Mouse (Mus musculus): ENCODE results near the gene Psph. TPM values are rescaled to one million over a fixed set of nuclear protein-coding genes. Genes with fewer than 3 reads are reported as not detected.
"Not testable (repeated sequence)": the region's sequence is repeated elsewhere in the genome, so short reads cannot be mapped to it uniquely, and the experiment has no call there.

Psph gene
- polyA plus RNA-seq (2015; fragmentation: Nextera tagmentation; extraction: Ambion mirVana) = 27.7 and 33.4 TPM in 2 replicates

DNA sequence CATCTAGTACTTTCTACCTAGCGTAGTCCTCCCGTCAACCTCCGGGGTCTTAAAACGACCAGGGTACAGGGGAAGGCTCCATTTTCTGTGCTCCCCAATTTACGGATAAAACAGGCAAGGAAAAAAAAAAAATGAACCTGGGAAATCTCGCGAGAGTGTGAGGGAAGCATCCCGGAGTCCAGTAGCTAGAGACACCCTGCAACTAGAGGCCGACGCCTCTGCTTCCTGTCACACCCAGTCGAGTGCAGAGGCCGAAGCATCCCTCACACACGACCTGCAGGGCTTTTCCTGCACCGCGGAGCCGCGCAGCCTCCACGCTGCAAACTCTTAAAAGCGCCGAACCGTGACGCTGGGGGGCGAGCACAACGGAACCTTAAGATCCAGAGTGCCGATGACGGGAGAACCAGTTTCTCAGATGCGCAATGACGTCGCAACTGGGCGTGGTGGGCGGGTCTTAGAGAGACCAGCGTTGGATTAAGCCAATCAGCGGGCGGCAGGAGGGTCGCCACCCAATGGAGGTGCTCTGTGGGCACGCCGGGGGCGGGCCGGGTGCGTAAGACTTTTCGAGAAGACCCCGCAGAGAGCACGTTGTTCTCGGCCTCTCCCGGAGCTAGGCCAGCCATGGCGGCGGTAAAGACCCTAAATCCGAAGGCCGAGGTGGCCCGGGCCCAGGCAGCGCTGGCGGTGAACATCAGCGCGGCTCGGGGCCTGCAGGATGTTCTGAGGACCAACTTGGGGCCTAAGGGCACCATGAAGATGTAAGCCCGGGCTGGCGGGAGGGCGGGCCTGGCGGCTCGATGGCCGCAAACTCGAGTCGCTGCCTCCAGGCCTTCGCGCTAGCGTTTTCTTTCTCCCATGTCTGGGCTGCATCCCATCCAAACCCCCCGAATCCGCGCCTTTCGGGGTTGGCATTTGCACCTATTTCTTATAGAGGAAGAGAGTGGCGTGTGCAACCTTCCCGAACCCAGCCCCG lies at the start of gene Psph:
Gene Psph, minus strand, starts transcription at position 632 of the 973 bp plus-strand sequence.
- peak; percentile 99 for ATAC-seq (replicated peaks; ENCODE audit: extremely low read depth, insufficient read depth, low FRiP score)
- Histone ChIP-seq H3K27me3 (ENCODE audit: control insufficient read depth, insufficient read depth, low read length) (no peaks in the 10 kb centered on the region), H3K4me2 (ENCODE audit: low read depth, low read length) (peak within 1 kb of the TSS; percentile 94), H3K9ac (ENCODE audit: low read length) (peak within 1 kb of the TSS; percentile 99), H3K36me3 (ENCODE audit: control insufficient read depth, insufficient read depth) (peaks cover 29% of the 10 kb centered on the region), H3K4me3 (ENCODE audit: low read length) (peak within 1 kb of the TSS; percentile 98), H3K4me1 (ENCODE audit: control insufficient read depth, insufficient read depth, low read length) (peaks cover 9% of the 10 kb centered on the region), H3K9me3 (replicated peaks; ENCODE audit: control insufficient read depth, low read length) (no peaks in the 10 kb centered on the region), H3K27ac (ENCODE audit: low read length) (peak within 1 kb of the TSS; percentile 90)
- under 1% methylated on average over 73 of the region's 73 CpGs for WGBS

DNA sequence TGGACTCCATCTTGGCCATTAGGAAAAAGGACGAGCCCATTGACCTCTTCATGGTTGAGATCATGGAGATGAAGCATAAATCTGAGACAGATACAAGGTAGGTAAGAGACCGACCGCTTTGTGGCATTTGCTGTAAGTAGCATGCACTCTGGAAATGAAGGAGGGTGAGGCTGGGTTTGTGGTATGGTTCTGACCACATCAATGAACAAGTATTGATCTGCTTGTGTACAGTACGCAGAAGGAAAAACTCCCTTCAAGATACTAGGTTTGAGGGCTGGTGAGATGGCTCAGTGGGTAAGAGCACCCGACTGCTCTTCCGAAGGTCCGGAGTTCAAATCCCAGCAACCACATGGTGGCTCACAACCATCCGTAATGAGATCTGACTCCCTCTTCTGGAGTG lies 3.3 kb upstream of the Psph start:
- WGBS = 94% methylated on average over 7 of the region's 8 CpGs
- H3K9me3 ChIP-seq (replicated peaks; ENCODE audit: control insufficient read depth, low read length); H3K27ac ChIP-seq (ENCODE audit: low read length); ATAC-seq (replicated peaks; ENCODE audit: extremely low read depth, insufficient read depth, low FRiP score); H3K9ac ChIP-seq (ENCODE audit: low read length); H3K4me3 ChIP-seq (ENCODE audit: low read length); H3K4me2 ChIP-seq (ENCODE audit: low read depth, low read length); H3K27me3 ChIP-seq (ENCODE audit: control insufficient read depth, insufficient read depth, low read length); H3K4me1 ChIP-seq (ENCODE audit: control insufficient read depth, insufficient read depth, low read length): not testable (repeated sequence)
- H3K36me3 ChIP-seq (ENCODE audit: control insufficient read depth, insufficient read depth) = peaks cover 49% of the 10 kb centered on the region

DNA sequence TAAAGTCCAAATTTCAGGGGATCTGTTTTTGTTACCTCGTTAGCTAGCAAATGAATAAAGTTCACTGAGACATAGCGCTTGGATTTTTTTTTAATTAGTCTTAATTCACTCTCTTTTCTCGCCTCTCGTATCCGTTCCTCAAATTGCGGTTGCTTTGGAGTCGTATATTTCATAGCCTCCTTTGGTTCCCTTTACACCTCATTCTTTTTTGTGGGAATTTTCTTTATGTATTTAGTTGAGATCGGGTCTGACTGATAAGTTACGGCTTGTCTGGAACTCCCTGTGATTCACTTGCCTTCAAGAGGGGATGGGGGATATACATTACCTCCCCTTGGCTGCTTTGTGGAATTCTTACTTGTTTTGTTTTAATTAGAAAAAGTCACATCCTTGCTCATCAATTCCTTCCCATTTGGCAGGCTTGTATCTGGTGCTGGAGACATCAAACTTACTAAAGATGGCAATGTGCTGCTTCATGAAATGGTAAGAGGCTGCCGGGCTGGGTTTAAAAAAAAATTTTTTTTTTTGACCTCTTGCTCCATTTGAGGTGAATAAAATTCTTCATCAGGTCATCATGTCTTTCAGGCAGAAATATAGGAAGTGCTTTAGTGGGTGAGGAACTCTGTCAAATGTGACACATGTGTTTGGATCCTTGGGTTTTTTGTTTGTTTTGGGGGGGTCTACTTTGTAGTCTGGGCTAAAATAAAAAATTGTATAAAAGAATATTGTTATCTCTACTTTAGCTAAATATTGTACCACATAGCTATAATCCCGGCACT lies 757 bp upstream of the Psph start:
- Histone ChIP-seq H3K27me3 (ENCODE audit: control insufficient read depth, insufficient read depth, low read length) (no peaks in the 10 kb centered on the region), H3K9me3 (replicated peaks; ENCODE audit: control insufficient read depth, low read length) (no peaks in the 10 kb centered on the region), H3K4me1 (ENCODE audit: control insufficient read depth, insufficient read depth, low read length) (peaks cover 9% of the 10 kb centered on the region), H3K4me2 (ENCODE audit: low read depth, low read length) (peak overlapping the region; percentile 94), H3K36me3 (ENCODE audit: control insufficient read depth, insufficient read depth) (peaks cover 36% of the 10 kb centered on the region), H3K4me3 (ENCODE audit: low read length) (peak overlapping the region; percentile 98), H3K9ac (ENCODE audit: low read length) (peak overlapping the region; percentile 99), H3K27ac (ENCODE audit: low read length) (peak overlapping the region; percentile 84)
- 11% methylated on average over 11 of the region's 11 CpGs for WGBS
- ATAC-seq (replicated peaks; ENCODE audit: extremely low read depth, insufficient read depth, low FRiP score) = no peak

DNA sequence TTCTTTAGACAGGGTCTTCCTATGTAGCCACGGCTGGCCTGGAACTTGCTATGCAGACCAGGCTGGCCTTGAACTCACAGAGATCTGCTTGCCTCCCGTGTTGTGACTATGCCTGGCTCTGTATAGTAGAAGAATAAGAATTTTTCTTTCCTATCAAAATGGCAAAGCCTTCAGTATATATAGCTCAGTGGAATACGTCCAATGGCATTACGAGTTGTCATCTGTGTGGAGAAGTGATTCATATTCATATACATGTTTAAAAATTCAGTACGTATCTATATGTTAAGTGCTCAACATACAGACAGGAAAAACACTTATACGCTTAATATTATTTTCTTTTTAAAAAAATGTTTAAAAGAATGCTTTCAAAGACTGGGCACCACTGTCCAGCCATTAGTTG lies 1.1 kb downstream of the Psph start:
- peak overlapping the region; percentile 69 for H3K4me2 ChIP-seq (ENCODE audit: low read depth, low read length)
- H3K4me1 ChIP-seq (ENCODE audit: control insufficient read depth, insufficient read depth, low read length) = peaks cover 9% of the 10 kb centered on the region
- peak overlapping the region; percentile 90 for H3K27ac ChIP-seq (ENCODE audit: low read length)
- H3K27me3 ChIP-seq (ENCODE audit: control insufficient read depth, insufficient read depth, low read length) = no peaks in the 10 kb centered on the region
- ATAC-seq (replicated peaks; ENCODE audit: extremely low read depth, insufficient read depth, low FRiP score) = no peak
- no peaks in the 10 kb centered on the region for H3K9me3 ChIP-seq (replicated peaks; ENCODE audit: control insufficient read depth, low read length)
- H3K36me3 ChIP-seq (ENCODE audit: control insufficient read depth, insufficient read depth) = peaks cover 21% of the 10 kb centered on the region
- H3K9ac ChIP-seq (ENCODE audit: low read length) = peak overlapping the region; percentile 70
- 73% methylated on average over 6 of the region's 6 CpGs for WGBS
- peak overlapping the region; percentile 98 for H3K4me3 ChIP-seq (ENCODE audit: low read length)

DNA sequence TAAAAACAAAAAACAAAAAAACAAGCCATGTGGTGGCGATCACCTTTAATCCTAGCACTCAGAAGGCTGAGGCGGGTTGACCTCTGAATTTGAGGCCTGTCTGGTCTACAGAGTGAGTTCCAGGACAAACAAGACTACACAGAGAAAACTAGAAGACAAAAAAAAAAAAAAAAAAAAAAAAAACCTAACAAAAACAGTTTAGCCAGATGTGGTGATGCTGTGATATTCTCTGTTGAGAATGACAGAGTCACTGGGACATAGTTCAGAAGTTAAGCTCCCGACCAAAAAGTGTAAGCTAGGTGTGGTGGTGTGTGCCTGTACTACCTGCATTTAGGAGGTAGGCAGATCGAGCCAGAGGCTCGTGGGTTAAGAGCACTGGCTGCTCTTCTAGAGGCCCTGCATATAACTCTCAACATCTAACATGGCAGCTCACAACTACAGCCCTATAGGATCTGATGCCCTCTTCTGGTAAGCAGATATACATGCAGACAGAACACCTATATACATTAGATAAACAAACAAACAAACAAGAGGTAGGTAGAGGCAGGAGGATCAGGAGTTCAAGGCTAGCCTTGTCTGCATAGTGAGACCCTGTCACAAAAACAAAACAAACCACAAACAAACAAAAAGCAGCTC lies 1.9 kb downstream of the Psph start:
- Histone ChIP-seq H3K27ac (ENCODE audit: low read length) (no peak overlapping the region), H3K27me3 (ENCODE audit: control insufficient read depth, insufficient read depth, low read length) (no peaks in the 10 kb centered on the region), H3K4me3 (ENCODE audit: low read length) (no peak overlapping the region), H3K36me3 (ENCODE audit: control insufficient read depth, insufficient read depth) (peaks cover 15% of the 10 kb centered on the region), H3K4me1 (ENCODE audit: control insufficient read depth, insufficient read depth, low read length) (peaks cover 9% of the 10 kb centered on the region), H3K4me2 (ENCODE audit: low read depth, low read length) (no peak overlapping the region), H3K9ac (ENCODE audit: low read length) (no peak overlapping the region), H3K9me3 (replicated peaks; ENCODE audit: control insufficient read depth, low read length) (no peaks in the 10 kb centered on the region)
- ATAC-seq (replicated peaks; ENCODE audit: extremely low read depth, insufficient read depth, low FRiP score) = no peak
- WGBS = 87% methylated on average over 5 of the region's 5 CpGs

DNA sequence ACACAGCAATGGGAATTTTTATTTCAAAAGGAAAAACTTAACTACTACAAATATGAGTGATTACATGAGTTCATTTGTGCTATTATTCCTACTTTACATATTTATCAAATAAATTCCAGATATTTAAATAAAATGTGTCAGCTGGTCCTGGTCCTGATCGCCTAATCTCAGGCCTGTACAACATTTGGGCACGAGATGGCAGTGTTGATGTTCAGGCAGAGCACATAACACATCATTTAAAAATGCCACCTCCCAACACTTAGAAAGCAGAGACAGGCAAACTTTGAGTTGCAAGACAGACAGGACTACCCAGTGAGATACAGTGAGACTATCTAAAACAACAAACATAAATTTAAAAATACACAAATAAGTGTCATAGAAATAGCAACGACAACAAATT lies 5.0 kb downstream of the Psph start:
- ATAC-seq (replicated peaks; ENCODE audit: extremely low read depth, insufficient read depth, low FRiP score) = no peak
- 37% methylated on average over 3 of the region's 3 CpGs for WGBS
- H3K27me3 ChIP-seq (ENCODE audit: control insufficient read depth, insufficient read depth, low read length) = no peaks in the 10 kb centered on the region
- no peak overlapping the region for H3K4me2 ChIP-seq (ENCODE audit: low read depth, low read length)
- peaks cover 9% of the 10 kb centered on the region; the same call in 1 of the 2 replicates for H3K4me1 ChIP-seq (ENCODE audit: control insufficient read depth, insufficient read depth, low read length)
- H3K36me3 ChIP-seq (ENCODE audit: control insufficient read depth, insufficient read depth) = no peaks in the 10 kb centered on the region
- no peak overlapping the region for H3K27ac ChIP-seq (ENCODE audit: low read length)
- no peak overlapping the region for H3K4me3 ChIP-seq (ENCODE audit: low read length)
- no peak overlapping the region for H3K9ac ChIP-seq (ENCODE audit: low read length)
- H3K9me3 ChIP-seq (replicated peaks; ENCODE audit: control insufficient read depth, low read length) = no peaks in the 10 kb centered on the region

DNA sequence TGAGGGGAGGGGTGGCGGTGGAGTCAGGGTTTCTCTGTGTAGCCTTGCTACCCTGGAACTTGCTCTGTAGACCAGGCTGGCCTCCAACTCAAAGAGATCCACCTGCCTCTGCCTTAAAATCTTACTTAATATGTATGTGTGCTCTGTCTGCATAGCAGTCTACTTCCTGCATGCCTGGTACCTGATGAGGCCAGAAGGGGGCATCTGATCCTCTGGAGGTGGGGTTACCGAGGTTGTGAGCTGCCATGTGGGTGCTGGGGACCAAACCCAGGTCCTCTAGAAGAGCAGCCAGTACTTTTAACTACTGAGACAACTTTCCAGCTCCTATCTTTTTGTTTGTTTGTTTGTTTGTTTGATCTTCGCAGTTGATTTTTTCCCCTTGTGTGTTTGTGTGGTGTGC lies 7.1 kb downstream of the Psph start:
- Histone ChIP-seq H3K4me3 (ENCODE audit: low read length) (no peak overlapping the region), H3K27me3 (ENCODE audit: control insufficient read depth, insufficient read depth, low read length) (no peaks in the 10 kb centered on the region), H3K4me1 (ENCODE audit: control insufficient read depth, insufficient read depth, low read length) (peaks cover 7% of the 10 kb centered on the region; the same call in 1 of the 2 replicates), H3K36me3 (ENCODE audit: control insufficient read depth, insufficient read depth) (no peaks in the 10 kb centered on the region), H3K4me2 (ENCODE audit: low read depth, low read length) (no peak overlapping the region), H3K27ac (ENCODE audit: low read length) (no peak overlapping the region), H3K9ac (ENCODE audit: low read length) (no peak overlapping the region), H3K9me3 (replicated peaks; ENCODE audit: control insufficient read depth, low read length) (no peaks in the 10 kb centered on the region)
- ATAC-seq (replicated peaks; ENCODE audit: extremely low read depth, insufficient read depth, low FRiP score) = no peak
- 87% methylated on average over 3 of the region's 3 CpGs for WGBS

DNA sequence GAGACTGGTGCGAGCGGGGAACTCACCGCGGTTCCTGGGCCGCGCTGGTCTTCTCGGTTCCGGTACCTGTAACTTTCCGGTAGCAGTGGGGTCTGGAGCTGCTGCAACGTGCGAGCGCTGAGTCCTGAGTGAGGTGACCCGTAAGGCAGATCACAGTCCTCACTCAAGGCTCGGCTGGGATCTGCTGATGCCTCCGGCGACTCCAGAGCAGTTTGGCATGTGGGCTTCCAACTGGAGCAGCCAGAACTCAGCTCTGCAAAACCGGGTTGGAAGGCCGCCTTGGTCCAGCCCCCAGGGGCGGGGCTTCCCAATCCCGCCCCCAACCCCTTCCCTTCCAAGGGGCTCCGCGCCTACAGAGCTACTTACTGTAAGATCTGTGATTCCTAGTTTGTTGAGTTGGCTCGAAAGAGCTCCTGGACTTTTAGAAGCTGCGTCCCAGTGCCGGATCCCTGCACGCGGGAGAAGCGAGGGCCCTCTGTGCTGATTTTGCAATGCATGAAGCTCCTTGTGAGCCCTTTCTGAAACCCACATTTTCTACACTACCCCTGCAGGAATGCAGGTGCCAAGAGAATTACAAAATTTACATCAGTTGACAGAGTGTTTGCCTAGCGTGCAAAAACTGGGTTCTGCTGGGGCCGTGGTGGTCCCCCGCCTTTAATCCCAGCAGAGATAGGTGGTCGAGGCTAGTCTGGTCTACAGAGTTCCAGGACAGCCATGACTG lies 8.1 kb downstream of the Psph start:
- peak overlapping the region; percentile 95 for H3K4me2 ChIP-seq (ENCODE audit: low read depth, low read length)
- WGBS = 1% methylated on average over 32 of the region's 32 CpGs
- H3K27ac ChIP-seq (ENCODE audit: low read length) = peak overlapping the region; percentile 47; the same call in 1 of the 2 replicates
- H3K4me3 ChIP-seq (ENCODE audit: low read length) = peak overlapping the region; percentile 70
- ATAC-seq (replicated peaks; ENCODE audit: extremely low read depth, insufficient read depth, low FRiP score) = peak; percentile 90
- peaks cover 7% of the 10 kb centered on the region; the same call in 1 of the 2 replicates for H3K4me1 ChIP-seq (ENCODE audit: control insufficient read depth, insufficient read depth, low read length)
- no peaks in the 10 kb centered on the region for H3K36me3 ChIP-seq (ENCODE audit: control insufficient read depth, insufficient read depth)
- no peaks in the 10 kb centered on the region for H3K27me3 ChIP-seq (ENCODE audit: control insufficient read depth, insufficient read depth, low read length)
- H3K9ac ChIP-seq (ENCODE audit: low read length) = peak overlapping the region; percentile 73
- no peaks in the 10 kb centered on the region for H3K9me3 ChIP-seq (replicated peaks; ENCODE audit: control insufficient read depth, low read length)

All from heart, embryonic 16.5 days (tissue).